Mouse (Mus musculus) intestine, embryonic 16.5 days (tissue): ENCODE data around the gene Nr2e3. TPM values are rescaled to one million over a fixed set of nuclear protein-coding genes. Genes with fewer than 3 reads are reported as not detected.
"Not testable (repeated sequence)": the region's sequence is repeated elsewhere in the genome, so short reads cannot be mapped to it uniquely, and the experiment has no call there.

Source experiments
- ATAC-seq: fragments of 200-750 bp; cut with Nextera tagmentation; 2 replicates; pipeline ENCODE4 v1.8.0; 2017; ENCODE audit warnings: moderate TSS enrichment, moderate library complexity
- H3K27ac ChIP-seq: fragments of 300-500 bp; sonication (generic); 2 replicates; pipeline ENCODE4 v1.5.1; 2014; ENCODE audit warnings: mild to moderate bottlenecking, low read length
- H3K27me3 ChIP-seq: fragments of 300-500 bp; sonication (generic); replicated peaks from 2 replicates; pipeline ENCODE4 v1.6.1; 2014; ENCODE audit warnings: low read length, control low read depth, mixed read lengths; ENCODE audit not compliant: control insufficient read depth, insufficient read depth
- H3K36me3 ChIP-seq: fragments of 300-500 bp; sonication (generic); 2 replicates; pipeline ENCODE4 v1.6.1; 2014; ENCODE audit warnings: low read length, control low read depth; ENCODE audit not compliant: control insufficient read depth, insufficient read depth
- H3K4me1 ChIP-seq: fragments of 300-500 bp; sonication (generic); 2 replicates; pipeline ENCODE4 v1.6.1; 2014; ENCODE audit warnings: low read length, control low read depth, mixed read lengths; ENCODE audit not compliant: control insufficient read depth, insufficient read depth
- H3K4me2 ChIP-seq: fragments of 300-500 bp; sonication (generic); 2 replicates; pipeline ENCODE4 v1.6.1; 2014; ENCODE audit warnings: low read depth, low read length, control low read depth
- H3K4me3 ChIP-seq: fragments of 300-500 bp; sonication (generic); 2 replicates; pipeline ENCODE4 v1.5.1; 2014; ENCODE audit warnings: mild to moderate bottlenecking, low read length
- H3K9ac ChIP-seq: fragments of 300-500 bp; sonication (generic); 2 replicates; pipeline ENCODE4 v1.6.1; 2014; ENCODE audit warnings: low read depth, low read length
- H3K9me3 ChIP-seq: fragments of 300-500 bp; sonication (generic); 2 replicates; pipeline ENCODE4 v1.6.1; 2016; ENCODE audit warnings: low read length, control low read depth; ENCODE audit not compliant: control insufficient read depth
- WGBS: fragments of 180-500 bp; shearing (Covaris S2); extraction: QIAGEN DNeasy Blood & Tissue Kit; methylation state at CpG from one replicate; pipeline ENCODE4 v1.1.7; 2014; 5-methylcytosine and 5-hydroxymethylcytosine counted together
- polyA plus RNA-seq: library from polyadenylated mRNA; unstranded; fragments of >200 nt; fragmentation: Nextera tagmentation; extraction: Ambion mirVana; gene quantifications from 2 replicates; pipeline ENCODE4 v1.2.1, GENCODE M21; 2015

Gene Nr2e3
- polyA plus RNA-seq, 1 experiment from 2014 or later = 16.9 TPM

DNA sequence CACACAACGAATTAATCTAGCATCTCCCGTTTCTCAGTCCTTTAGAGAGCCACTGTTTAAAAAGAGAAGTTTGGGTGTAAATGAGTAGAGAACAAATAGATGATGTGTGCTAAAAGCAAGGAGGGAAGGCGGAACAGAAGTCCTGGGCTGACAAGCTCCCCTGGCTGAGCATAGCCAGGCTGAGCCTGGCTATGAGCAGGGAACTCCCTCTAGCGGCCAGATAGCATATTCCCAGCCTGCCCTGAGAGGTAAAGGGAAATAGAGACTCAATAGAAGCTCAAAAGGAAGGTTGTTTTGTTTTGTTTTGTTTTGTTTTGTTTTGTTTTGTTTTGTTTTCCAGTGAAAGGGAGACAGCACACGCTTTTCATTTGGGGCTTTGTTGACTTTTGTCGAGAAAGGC is 8.9 kb upstream of the Nr2e3 start:
- 0 out of 2 replicates have a peak, but pooled peaks cover 3% of the 10 kb centered on the region for H3K36me3 ChIP-seq
- H3K27ac ChIP-seq = no peak overlapping the region
- H3K9ac ChIP-seq = no peak overlapping the region
- no peak overlapping the region for H3K4me2 ChIP-seq
- H3K4me1 ChIP-seq = peaks cover 4% of the 10 kb centered on the region; the same call in 1 of the 2 replicates
- H3K4me3 ChIP-seq = no peak overlapping the region
- peak; percentile 76; the same call in 1 of the 2 replicates for ATAC-seq
- H3K27me3 ChIP-seq = no peaks in the 10 kb centered on the region
- 29% methylated on average over 6 of the region's 6 CpGs for WGBS
- H3K9me3 ChIP-seq = no peaks in the 10 kb centered on the region

DNA sequence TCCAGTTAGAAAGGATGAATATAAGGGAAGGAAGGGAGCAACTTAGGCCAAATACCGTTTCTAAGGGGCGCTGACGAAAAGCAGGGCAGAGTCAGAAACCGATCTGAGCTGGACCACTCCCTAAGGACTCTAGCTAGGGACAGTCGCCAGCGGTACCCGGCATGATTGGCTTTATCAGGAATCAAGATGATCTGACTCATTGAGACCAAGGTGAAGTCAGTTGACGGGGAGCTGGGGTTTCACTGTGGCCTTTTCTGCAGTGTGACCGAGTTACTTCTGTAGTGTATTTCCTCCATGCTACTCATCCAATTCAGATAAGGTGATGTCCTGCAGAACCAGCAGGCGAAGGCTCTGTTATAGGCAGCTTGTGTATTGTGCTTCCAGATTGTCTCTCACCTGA is 4.6 kb upstream of the Nr2e3 start:
- no peaks in the 10 kb centered on the region for H3K36me3 ChIP-seq
- 68% methylated on average over 10 of the region's 10 CpGs for WGBS

DNA sequence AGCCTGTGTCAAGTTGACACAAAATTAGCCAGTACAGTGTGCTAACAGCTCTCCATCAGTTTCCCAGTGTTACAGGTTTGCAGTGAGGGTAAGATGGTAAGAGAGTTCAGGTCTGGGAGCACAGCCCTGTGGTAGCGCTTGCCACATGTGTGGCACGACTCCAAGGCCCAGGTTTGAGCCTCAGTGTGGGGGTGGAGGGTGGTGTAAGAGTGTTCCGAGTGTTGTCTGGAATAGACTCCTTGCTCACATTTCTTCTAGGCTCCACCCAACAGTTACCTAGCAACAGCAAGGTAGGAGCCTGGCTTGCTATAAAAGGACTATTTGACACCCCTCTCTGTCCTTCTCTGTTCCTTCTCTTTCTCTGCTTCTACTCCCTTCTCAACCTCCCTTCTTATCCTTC is 3.9 kb upstream of the Nr2e3 start:
- Histone ChIP-seq H3K9me3 (no peaks in the 10 kb centered on the region), H3K27ac (no peak overlapping the region), H3K36me3 (no peaks in the 10 kb centered on the region), H3K4me1 (peaks cover 10% of the 10 kb centered on the region), H3K4me3 (no peak overlapping the region), H3K9ac (no peak overlapping the region), H3K27me3 (no peaks in the 10 kb centered on the region), H3K4me2 (no peak overlapping the region)
- 40% methylated on average over 3 of the region's 3 CpGs for WGBS
- no peak for ATAC-seq

More for the DNA sequence above, 4.6 kb upstream of the Nr2e3 start:
- Histone ChIP-seq H3K4me2 (no peak overlapping the region), H3K27me3 (no peaks in the 10 kb centered on the region), H3K9me3 (no peaks in the 10 kb centered on the region), H3K4me3 (no peak overlapping the region), H3K9ac (no peak overlapping the region), H3K4me1 (peaks cover 7% of the 10 kb centered on the region; the same call in 1 of the 2 replicates), H3K27ac (no peak overlapping the region)
- ATAC-seq = no peak

DNA sequence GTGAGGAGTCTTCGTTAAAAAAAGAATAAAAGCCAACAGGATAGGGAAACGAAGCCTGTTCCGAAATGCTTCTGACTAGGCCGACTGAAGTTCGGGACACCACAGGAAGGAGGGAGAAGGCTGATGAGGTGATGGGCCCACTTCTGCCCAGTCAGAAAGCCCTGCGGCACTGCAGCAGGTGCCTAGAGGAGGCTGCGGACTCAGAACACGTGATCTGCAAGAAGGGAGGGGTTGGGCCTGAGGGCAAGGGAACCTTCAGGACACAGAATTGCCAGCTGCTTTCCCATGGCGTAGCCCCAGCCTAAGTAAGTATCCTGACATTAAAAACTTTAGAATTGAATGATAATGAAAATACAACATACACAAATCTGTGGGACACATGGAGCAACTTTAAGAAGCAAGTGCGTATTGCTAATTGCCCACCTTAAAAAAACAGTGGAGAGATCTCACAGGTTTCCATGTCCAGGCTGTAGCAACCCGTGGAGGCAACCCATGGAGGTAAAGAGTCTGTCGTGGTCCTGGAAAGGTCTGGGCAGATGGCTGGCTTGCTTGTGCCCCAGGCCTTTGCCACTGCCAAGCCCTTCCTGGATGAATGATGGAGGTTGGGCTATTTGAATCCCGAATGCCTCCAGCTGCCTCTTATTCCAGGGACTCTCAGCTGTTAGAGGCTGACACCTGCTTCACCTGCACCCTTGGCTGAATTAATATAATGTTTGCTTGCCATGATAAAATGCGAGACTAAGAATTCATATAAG is 919 bp upstream of the Nr2e3 start:
- Histone ChIP-seq H3K27me3 (no peaks in the 10 kb centered on the region), H3K9me3 (no peaks in the 10 kb centered on the region), H3K36me3 (no peaks in the 10 kb centered on the region), H3K4me2 (no peak overlapping the region), H3K4me1 (peaks cover 19% of the 10 kb centered on the region), H3K27ac (no peak overlapping the region), H3K4me3 (no peak overlapping the region), H3K9ac (no peak overlapping the region)
- ATAC-seq = no peak
- 63% methylated on average over 14 of the region's 14 CpGs for WGBS

DNA sequence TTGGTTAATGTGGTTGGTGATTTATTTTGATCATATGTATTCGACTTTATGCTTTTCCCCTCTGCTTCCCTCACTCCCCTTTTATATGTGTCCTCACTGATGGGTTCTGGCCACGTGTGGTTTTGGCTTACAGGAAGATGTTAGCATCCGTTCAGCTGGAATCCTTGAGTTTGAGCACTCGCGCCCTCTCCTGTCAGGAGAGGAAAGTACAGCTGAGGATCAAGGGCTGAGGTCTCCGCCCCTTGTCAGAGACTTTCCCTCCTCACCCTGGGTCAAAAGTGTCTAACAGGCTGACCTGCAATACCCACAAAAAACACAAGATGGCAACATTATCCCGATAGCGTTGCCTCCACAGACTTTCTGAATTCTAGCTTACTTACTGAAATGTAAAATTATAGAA is 1.2 kb downstream of the Nr2e3 start:
- Histone ChIP-seq H3K4me2 (no peak overlapping the region), H3K4me1 (peaks cover 26% of the 10 kb centered on the region), H3K27ac (no peak overlapping the region), H3K27me3 (no peaks in the 10 kb centered on the region), H3K4me3 (no peak overlapping the region), H3K9ac (no peak overlapping the region), H3K9me3 (no peaks in the 10 kb centered on the region), H3K36me3 (no peaks in the 10 kb centered on the region)
- 2% methylated on average over 8 of the region's 8 CpGs for WGBS
- ATAC-seq = peak; percentile 54

DNA sequence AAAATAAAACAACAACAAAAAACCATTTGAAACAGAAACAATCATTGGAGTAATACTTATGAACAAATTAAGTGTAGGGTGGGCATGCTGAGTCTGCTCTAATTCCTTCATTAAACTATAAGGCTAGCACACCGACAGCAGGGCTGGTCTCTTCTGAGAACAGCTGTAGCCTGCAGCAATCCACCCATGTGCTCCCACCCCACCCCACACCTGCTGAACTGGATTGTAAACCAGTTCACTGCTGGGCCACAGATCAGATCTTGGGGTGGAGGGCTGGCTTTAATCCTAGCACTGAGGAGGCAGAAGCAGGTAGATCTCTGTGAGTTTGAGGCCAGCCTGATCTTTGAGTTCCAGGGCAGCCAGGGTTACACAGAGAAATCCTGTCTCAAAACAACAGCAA is 2.3 kb downstream of the Nr2e3 start:
- H3K36me3 ChIP-seq, H3K27me3 ChIP-seq, H3K4me3 ChIP-seq, H3K9me3 ChIP-seq, H3K9ac ChIP-seq, H3K4me2 ChIP-seq: not testable (repeated sequence)
- Histone ChIP-seq H3K27ac (peak overlapping the region; percentile 76), H3K4me1 (peaks cover 35% of the 10 kb centered on the region)
- WGBS = 44% methylated on average over 1 of the region's 1 CpGs
- peak; percentile 45 for ATAC-seq

DNA sequence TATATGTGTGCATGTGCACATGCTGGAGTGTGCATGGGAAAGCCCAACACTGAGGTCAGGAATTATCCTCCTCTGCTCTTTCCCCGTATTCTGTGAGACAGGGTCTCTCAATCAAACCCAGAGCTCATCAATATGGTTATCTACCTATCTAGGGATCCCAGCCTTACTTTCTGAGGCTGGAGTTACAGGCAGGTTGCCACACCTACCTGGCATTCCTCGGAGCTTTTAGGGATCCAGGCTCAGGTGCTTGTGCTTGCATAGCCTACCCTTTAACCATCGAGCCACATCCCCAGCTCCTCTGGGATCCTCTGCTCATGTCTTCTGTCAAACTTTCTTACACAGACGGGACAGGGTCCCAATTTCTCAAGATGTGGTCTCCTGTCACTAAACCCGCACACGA is 4.0 kb downstream of the Nr2e3 start:
- H3K27ac ChIP-seq = no peak overlapping the region
- no peak overlapping the region; the same call in 1 of the 2 replicates for H3K4me3 ChIP-seq
- no peaks in the 10 kb centered on the region for H3K27me3 ChIP-seq
- 27% methylated on average over 6 of the region's 6 CpGs for WGBS
- H3K36me3 ChIP-seq = no peaks in the 10 kb centered on the region
- no peak overlapping the region for H3K4me2 ChIP-seq
- no peak for ATAC-seq
- peaks cover 42% of the 10 kb centered on the region for H3K4me1 ChIP-seq
- no peaks in the 10 kb centered on the region for H3K9me3 ChIP-seq
- H3K9ac ChIP-seq = no peak overlapping the region

DNA sequence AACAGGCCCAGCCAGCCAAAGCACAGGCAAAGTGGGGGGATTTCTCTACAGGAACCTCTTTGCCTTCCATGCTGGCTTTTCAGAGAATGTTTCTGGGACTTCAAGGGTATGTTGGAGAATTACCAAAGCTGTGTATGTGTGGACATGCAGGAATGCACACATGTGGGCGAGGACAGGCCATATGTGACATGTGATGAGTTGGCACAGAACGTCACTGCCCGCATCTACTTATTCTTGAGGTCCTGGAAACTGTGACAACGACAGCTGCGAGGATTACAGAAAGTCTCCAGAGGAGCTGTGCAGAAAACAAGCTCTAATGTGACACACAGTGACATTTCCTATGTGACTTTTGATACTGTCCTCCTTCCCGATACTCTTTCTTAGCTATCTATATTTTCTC is 4.8 kb downstream of the Nr2e3 start:
- no peaks in the 10 kb centered on the region for H3K36me3 ChIP-seq
- peaks cover 46% of the 10 kb centered on the region for H3K4me1 ChIP-seq
- H3K4me2 ChIP-seq = no peak overlapping the region
- WGBS = 74% methylated on average over 6 of the region's 6 CpGs
- peak overlapping the region; percentile 21; the same call in 1 of the 2 replicates for H3K9ac ChIP-seq
- H3K27ac ChIP-seq = peak overlapping the region; percentile 65
- no peak overlapping the region for H3K4me3 ChIP-seq
- H3K9me3 ChIP-seq = no peaks in the 10 kb centered on the region
- ATAC-seq = no peak
- no peaks in the 10 kb centered on the region for H3K27me3 ChIP-seq

DNA sequence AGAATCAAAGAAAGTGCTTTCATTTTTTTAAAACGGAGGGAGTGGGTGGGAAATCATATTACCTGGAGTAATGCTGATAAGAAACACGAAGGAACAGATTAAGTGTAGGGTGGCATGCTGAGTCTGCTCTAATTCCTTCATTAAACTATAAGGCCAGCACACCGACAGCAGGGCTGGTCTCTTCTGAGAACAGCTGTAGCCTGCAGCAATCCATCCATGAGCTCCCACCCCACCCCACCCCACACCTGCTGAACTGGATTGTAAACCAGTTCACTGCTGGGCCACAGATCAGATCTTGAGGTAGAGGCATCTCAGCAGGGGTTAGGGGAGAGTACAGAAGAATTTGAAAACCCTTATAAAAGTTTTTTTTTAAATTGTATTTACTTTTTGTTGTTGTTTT is 5.3 kb downstream of the Nr2e3 start:
- Histone ChIP-seq H3K4me1 (peaks cover 46% of the 10 kb centered on the region), H3K4me3 (no peak overlapping the region), H3K27ac (peak overlapping the region; percentile 65), H3K36me3 (no peaks in the 10 kb centered on the region), H3K9ac (no peak overlapping the region), H3K9me3 (no peaks in the 10 kb centered on the region), H3K4me2 (no peak overlapping the region), H3K27me3 (no peaks in the 10 kb centered on the region)
- WGBS = 47% methylated on average over 3 of the region's 3 CpGs
- ATAC-seq = 0 out of 2 replicates have a peak, but pooled peaks have one; percentile 17
